8 mouse cellular contexts compared by ENCODE assay signal in the genomic region with DNA sequence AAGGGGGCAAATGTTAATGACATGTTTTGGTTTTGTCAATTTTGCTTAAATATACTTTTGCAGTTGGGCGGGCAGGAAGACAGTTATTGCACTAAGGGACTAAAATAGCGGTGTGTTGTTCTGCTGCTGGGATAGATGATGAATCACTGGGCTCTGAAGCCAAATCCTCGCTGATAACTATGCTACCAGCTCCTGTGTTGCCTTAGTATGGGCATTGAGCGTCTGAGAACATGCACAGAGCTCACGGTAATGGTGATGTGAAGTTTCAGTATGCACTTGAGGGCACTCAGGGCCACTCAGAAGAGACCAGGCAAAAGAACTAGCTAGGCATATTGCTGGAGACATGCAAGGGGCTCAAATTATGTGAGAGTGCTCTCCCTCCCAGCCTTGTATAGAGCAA.
DNase-seq lines count a peak whose midpoint lies in the region; ATAC-seq and TF ChIP-seq lines count a peak whose summit lies in the region.

No protein-coding gene starts in this region.

- H3K4me3 ChIP-seq in ES-Bruce4 (ENCODE audit: low read depth, low read length) = peak overlapping the region; percentile 32
- peak overlapping the region; percentile 59 for H3K4me3 ChIP-seq in forebrain, embryonic 12.5 days (replicated peaks)
- H3K4me3 ChIP-seq in kidney, embryonic 16.5 days (ENCODE audit: low read length) = peak overlapping the region; percentile 64
- H3K4me3 ChIP-seq in midbrain, embryonic 16.5 days (ENCODE audit: low read depth, low read length) = peak overlapping the region; percentile 75

- DNase-seq in gastrocnemius, adult 18-20 months (ENCODE audit: low spot score) = peak; percentile 52
- no peak for DNase-seq in gastrocnemius, postnatal 25 days
- no peak for DNase-seq in embryo, embryonic 11 days
- DNase-seq in thymus, postnatal 36 days = no peak

- no peaks in the 10 kb centered on the region for H3K27me3 ChIP-seq in ES-Bruce4 (ENCODE audit: control insufficient read depth, insufficient read depth, low read length, poor library complexity, severe bottlenecking)
- H3K27me3 ChIP-seq in forebrain, embryonic 12.5 days = 0 out of 2 replicates have a peak, but pooled peaks cover 3% of the 10 kb centered on the region
- no peaks in the 10 kb centered on the region for H3K27me3 ChIP-seq in kidney, embryonic 16.5 days (ENCODE audit: insufficient read depth, low read length)
- H3K27me3 ChIP-seq in midbrain, embryonic 16.5 days (ENCODE audit: control insufficient read depth, insufficient read depth, low read depth, low read length) = no peaks in the 10 kb centered on the region

- no peak for TF ChIP-seq POLR2A in ES-Bruce4 (IDR thresholded peaks at IDR 0.05; ENCODE audit: insufficient read depth, low read length)

- no peaks in the 10 kb centered on the region for H3K4me1 ChIP-seq in ES-Bruce4 (ENCODE audit: control insufficient read depth, insufficient read depth, low read length)
- peaks cover 35% of the 10 kb centered on the region for H3K4me1 ChIP-seq in forebrain, embryonic 12.5 days
- H3K4me1 ChIP-seq in kidney, embryonic 16.5 days (ENCODE audit: insufficient read depth, low read length) = peaks cover 70% of the 10 kb centered on the region
- peaks cover 15% of the 10 kb centered on the region for H3K4me1 ChIP-seq in midbrain, embryonic 16.5 days (ENCODE audit: control insufficient read depth, insufficient read depth, low read length)

- 56% methylated on average over 5 of the region's 5 CpGs for WGBS in forebrain, embryonic 12.5 days
- 5% methylated on average over 5 of the region's 5 CpGs for WGBS in kidney, embryonic 16.5 days
- 40% methylated on average over 5 of the region's 5 CpGs for WGBS in midbrain, embryonic 16.5 days

- TF ChIP-seq EP300 in ES-Bruce4 (IDR thresholded peaks at IDR 0.05; ENCODE audit: insufficient read depth, low read depth, low read length) = no peak

- peak overlapping the region; percentile 53 for H3K9ac ChIP-seq in ES-Bruce4 (ENCODE audit: low read depth, poor library complexity, severe bottlenecking)
- 0 out of 2 replicates have a peak overlapping the region, but pooled peaks have one; percentile 66 for H3K9ac ChIP-seq in forebrain, embryonic 12.5 days
- peak overlapping the region; percentile 86 for H3K9ac ChIP-seq in kidney, embryonic 16.5 days (replicated peaks; ENCODE audit: low read length)
- H3K9ac ChIP-seq in midbrain, embryonic 16.5 days (ENCODE audit: low read depth, low read length) = peak overlapping the region; percentile 79; the same call in 1 of the 2 replicates

- peak overlapping the region; percentile 87 for H3K4me2 ChIP-seq in forebrain, embryonic 12.5 days
- H3K4me2 ChIP-seq in kidney, embryonic 16.5 days (replicated peaks; ENCODE audit: low read depth, low read length) = peak overlapping the region; percentile 71
- peak overlapping the region; percentile 68 for H3K4me2 ChIP-seq in midbrain, embryonic 16.5 days (ENCODE audit: low read length)

- TF ChIP-seq CTCF in ES-Bruce4 (IDR thresholded peaks at IDR 0.05; ENCODE audit: low read depth, low read length) = no peak

- H3K27ac ChIP-seq in ES-Bruce4 (ENCODE audit: insufficient read depth, low read length) = no peak overlapping the region
- H3K27ac ChIP-seq in forebrain, embryonic 12.5 days = no peak overlapping the region
- H3K27ac ChIP-seq in kidney, embryonic 16.5 days (ENCODE audit: low read length) = peak overlapping the region; percentile 93
- no peak overlapping the region for H3K27ac ChIP-seq in midbrain, embryonic 16.5 days (ENCODE audit: low read length)

- peaks cover 9% of the 10 kb centered on the region for H3K9me3 ChIP-seq in ES-Bruce4 (replicated peaks; ENCODE audit: control insufficient read depth, insufficient read depth, low read length, poor library complexity, severe bottlenecking)
- H3K9me3 ChIP-seq in forebrain, embryonic 12.5 days = no peaks in the 10 kb centered on the region
- H3K9me3 ChIP-seq in kidney, embryonic 16.5 days (ENCODE audit: low read length) = no peaks in the 10 kb centered on the region
- no peaks in the 10 kb centered on the region for H3K9me3 ChIP-seq in midbrain, embryonic 16.5 days (replicated peaks; ENCODE audit: control insufficient read depth, low read length, poor library complexity, severe bottlenecking)

- ATAC-seq in forebrain, embryonic 12.5 days (ENCODE audit: low FRiP score) = no peak
- ATAC-seq in kidney, embryonic 16.5 days (ENCODE audit: low FRiP score, low TSS enrichment) = no peak
- no peak for ATAC-seq in midbrain, embryonic 16.5 days

- H3K36me3 ChIP-seq in ES-Bruce4 (ENCODE audit: control insufficient read depth, insufficient read depth, low read length, poor library complexity, severe bottlenecking) = 0 out of 2 replicates have a peak, but pooled peaks cover 2% of the 10 kb centered on the region
- no peaks in the 10 kb centered on the region for H3K36me3 ChIP-seq in forebrain, embryonic 12.5 days (replicated peaks)
- no peaks in the 10 kb centered on the region for H3K36me3 ChIP-seq in kidney, embryonic 16.5 days (ENCODE audit: insufficient read depth, low read length)
- H3K36me3 ChIP-seq in midbrain, embryonic 16.5 days (ENCODE audit: control insufficient read depth, insufficient read depth, low read length) = no peaks in the 10 kb centered on the region
